Mouse (Mus musculus): ENCODE results near the gene Mon1b. TPM values are rescaled to one million over a fixed set of nuclear protein-coding genes. Genes with fewer than 3 reads are reported as not detected.
A peak's percentile ranks its signal among the peaks of the same experiment; 100 is the strongest.

The Mon1b gene
- 10 to 100 TPM; 20.3 to 22.6 TPM for total RNA-seq (2021)
- long read RNA-seq, full-length matches to known transcripts, result 3 of 8 reads
- long read RNA-seq, partial matches to known transcripts, result 1 of 8 reads
- long read RNA-seq, other reads (novel, unspliced or antisense), result 4 of 8 reads

- DNase-seq (ENCODE audit: low spot score in 2 of 2), result peak; percentile 98 to 99
Observed at GRCm38 (mm10) chr8:113634670-113635591, at the start of gene Mon1b. Gene Mon1b, plus strand, starts transcription at chr8:113635587.

GRCm38 (mm10) chr8:113598401-113598800, 37.0 kb upstream of the Mon1b start:
- DNase-seq (ENCODE audit: low spot score in 2 of 2), result no peak

- DNase-seq (ENCODE audit: low spot score in 2 of 2), result peak in 1 of 2 experiments; percentile 57
Observed at GRCm38 (mm10) chr8:113632634-113633033, 2.8 kb upstream of the Mon1b start.

- no peak for DNase-seq (ENCODE audit: low spot score in 2 of 2)
Observed at GRCm38 (mm10) chr8:113634161-113634560, 1.2 kb upstream of the Mon1b start.

GRCm38 (mm10) chr8:113635592-113636279, 349 bp downstream of the Mon1b start:
- no peak for DNase-seq (ENCODE audit: low spot score in 2 of 2)

DNA sequence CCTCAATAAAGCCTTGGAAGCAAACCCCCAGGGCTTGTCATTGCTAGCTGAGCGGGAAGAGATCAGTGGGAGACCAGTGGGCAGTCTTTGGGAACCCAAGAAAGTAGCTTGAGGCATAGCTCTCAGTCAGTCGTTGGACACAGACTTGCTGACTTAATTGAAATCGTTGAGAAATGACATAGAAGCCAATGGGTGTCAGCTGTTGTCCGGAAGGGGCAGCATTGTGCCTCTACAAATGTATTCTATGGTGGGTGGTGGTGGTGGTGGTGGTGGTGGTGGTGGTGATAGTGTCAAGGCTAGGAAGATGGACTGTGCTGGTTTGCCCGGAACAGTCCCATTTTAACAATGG, 867 bp downstream of the Mon1b start:
- DNase-seq (ENCODE audit: low spot score in 2 of 2), result no peak

DNA sequence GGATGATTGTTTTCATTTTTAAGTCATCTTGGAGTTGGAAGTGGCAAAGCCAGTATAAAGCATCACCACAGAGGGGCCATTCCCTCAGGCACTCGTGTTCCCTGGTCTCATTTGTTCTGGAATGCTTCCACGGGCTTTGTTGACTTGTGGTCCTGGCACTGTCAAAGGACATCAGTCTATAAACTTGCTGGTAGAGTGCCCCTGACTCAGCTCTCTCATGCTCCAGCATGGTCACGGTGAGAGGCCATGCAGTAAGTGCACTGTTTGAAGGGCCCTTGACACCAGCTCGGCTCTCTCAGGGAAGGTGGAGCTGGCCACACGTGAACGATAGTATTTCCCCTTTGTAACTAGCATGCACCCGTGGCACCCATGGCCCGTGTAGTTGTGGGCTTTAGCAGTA, 5.0 kb downstream of the Mon1b start:
- DNase-seq (ENCODE audit: low spot score in 2 of 2), result no peak

- no peak for DNase-seq (ENCODE audit: low spot score in 2 of 2)
Observed at GRCm38 (mm10) chr8:113642926-113643325, 7.5 kb downstream of the Mon1b start, which contains the start of gene Syce1l. Gene Syce1l, plus strand, starts transcription at chr8:113643213.

GRCm38 (mm10) chr8:113643479-113644210, 8.3 kb downstream of the Mon1b start:
- DNase-seq (ENCODE audit: low spot score in 2 of 2), result no peak

GRCm38 (mm10) chr8:113645220-113645619, 9.8 kb downstream of the Mon1b start:
- no peak for DNase-seq (ENCODE audit: low spot score in 2 of 2)

DNA sequence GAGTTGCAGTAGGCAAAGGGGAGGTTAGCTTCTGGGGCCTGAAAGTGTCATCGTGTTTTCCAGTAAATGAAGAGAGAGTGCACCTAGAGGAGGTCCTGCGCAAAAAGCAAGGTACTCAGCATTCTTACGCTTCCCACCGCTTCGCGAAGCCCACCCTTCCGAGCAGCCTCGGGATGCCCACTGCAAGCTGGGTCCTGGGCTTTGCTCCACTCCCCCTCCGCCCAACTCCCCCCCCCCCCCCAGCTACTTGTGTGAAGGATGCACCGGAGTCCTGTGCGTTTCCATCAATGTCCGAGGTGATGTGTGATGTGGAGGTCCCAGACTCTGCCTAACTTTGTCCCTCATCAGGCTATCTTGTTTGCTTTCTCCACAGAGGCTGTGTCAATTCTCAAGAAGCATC, 17.1 kb downstream of the Mon1b start:
- no peak for DNase-seq (ENCODE audit: low spot score in 2 of 2)

GRCm38 (mm10) chr8:113653151-113653550, 17.8 kb downstream of the Mon1b start:
- DNase-seq (ENCODE audit: low spot score in 2 of 2), result no peak

- no peak for DNase-seq (ENCODE audit: low spot score in 2 of 2)
Observed at GRCm38 (mm10) chr8:113656154-113656553, 20.8 kb downstream of the Mon1b start.

GRCm38 (mm10) chr8:113656681-113657298, 21.4 kb downstream of the Mon1b start:
- DNase-seq (ENCODE audit: low spot score in 2 of 2), result no peak

DNA sequence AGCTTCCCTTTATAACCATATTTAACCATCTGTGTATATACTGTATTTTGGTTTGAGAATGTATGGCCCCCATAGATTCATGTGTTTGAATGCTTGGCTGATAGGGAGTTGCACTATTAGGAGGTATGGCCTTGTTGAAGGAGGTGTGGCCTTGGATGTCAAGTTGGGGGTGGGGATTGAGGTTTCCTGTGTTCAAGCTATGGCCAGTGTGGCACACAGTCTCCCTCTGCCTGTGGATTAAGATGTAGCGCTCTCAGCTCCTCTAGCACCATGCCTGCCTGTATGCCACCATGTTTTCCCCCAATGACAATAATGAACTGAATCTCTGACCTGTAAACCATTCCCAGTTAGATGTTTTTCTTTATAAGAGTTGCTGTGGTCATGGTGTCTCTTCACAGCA, 24.7 kb downstream of the Mon1b start:
- no peak for DNase-seq (ENCODE audit: low spot score in 2 of 2)

DNA sequence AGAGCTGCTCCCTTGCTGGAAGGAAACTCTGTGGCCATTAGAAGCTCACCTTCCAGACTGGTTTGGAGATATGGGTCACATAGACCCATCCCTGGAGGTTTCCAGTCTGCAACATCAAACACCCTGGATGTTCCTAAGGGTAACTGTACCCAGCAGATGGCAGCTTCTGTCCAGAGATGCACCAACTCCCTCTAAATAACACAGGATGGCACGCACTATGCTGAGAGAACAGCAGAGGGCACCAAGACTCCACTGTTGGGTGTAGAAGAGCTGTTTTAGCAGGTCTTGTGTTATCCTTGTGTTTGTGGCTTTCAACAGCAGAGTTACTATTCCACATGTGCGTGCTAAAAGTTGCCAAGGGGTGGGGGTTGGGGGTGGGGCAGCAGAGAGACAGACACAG, 29.2 kb downstream of the Mon1b start:
- peak; percentile 94 for DNase-seq (ENCODE audit: low spot score in 2 of 2)

- DNase-seq (ENCODE audit: low spot score in 2 of 2), result peak in 1 of 2 experiments; percentile 3
Observed at GRCm38 (mm10) chr8:113665036-113665435, 29.6 kb downstream of the Mon1b start.

DNA sequence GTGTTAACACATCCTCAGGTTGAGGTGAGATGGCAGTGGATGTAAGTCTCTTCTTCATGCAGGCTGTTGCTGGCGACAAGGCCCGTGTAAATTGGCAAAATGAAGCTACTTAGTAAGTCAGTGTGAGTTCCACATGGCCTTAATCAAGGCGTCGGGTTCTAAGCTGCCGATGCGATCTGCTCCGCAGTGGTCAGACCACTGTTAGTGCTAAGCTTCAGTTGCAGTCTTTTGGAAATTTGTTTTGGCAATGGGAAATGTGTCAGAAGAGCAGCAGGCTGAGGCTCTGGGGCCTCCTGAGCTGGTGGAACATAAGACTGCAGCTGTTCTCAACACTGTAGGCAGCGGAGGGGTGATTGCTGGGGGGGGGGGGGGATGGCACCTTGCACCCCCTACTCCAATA, 30.6 kb downstream of the Mon1b start:
- DNase-seq (ENCODE audit: low spot score in 2 of 2), result peak in 1 of 2 experiments; percentile 8

GRCm38 (mm10) chr8:113666714-113667432, 31.5 kb downstream of the Mon1b start:
- peak in 1 of 2 experiments; percentile 2 for DNase-seq (ENCODE audit: low spot score in 2 of 2)

DNA sequence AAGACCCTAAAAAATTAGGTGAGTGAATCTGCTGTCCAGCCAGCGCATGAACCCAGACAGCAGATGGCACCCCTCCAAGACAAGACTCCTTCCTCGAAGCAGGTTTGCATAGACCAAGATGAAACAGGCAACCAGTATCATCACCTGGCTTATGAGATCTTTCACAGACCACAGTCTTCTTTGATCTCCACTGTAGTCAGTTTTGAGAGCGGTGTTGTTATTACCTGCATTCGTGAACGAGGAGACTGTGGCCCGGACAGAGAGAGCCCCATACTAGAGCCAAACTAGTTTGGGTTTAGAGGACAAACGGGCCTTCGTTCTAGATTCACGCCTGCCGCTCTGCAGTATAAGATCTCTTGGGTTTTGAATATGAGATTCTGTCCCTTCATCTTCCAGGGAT, 34.5 kb downstream of the Mon1b start:
- no peak for DNase-seq (ENCODE audit: low spot score in 2 of 2)

All from layer of hippocampus, postnatal 10 days (tissue).